Mouse (Mus musculus) MEL (cell line): ENCODE results near the gene Col4a1. TPM values are rescaled to one million over a fixed set of nuclear protein-coding genes. Genes with fewer than 3 reads are reported as not detected.

ENCODE experiments used
- DNase-seq: peaks from one replicate; pipeline ENCODE4 v3.0.0; 2011; ENCODE audit warnings: low read depth, low spot score
- H3K27ac ChIP-seq: 2 replicates; pipeline ENCODE4 v1.5.1; 2012; ENCODE audit warnings: low read depth, mild to moderate bottlenecking, control low read depth, low read length, moderate library complexity; ENCODE audit not compliant: control insufficient read depth
- H3K27me3 ChIP-seq, 2 experiments: fragments of 150-350 bp in 1 of 2; sonication (generic) in 1 of 2; 2 replicates each; pipeline ENCODE4 v1.6.1; 2012; ENCODE audit warnings: low read length in 2 of 2, mild to moderate bottlenecking in 2 of 2, improper control_type of control experiment in 1 of 2, moderate library complexity in 1 of 2; ENCODE audit not compliant: insufficient read depth in 2 of 2, control insufficient read depth in 1 of 2
- H3K36me3 ChIP-seq, 2 experiments: 2 replicates each; pipeline ENCODE4 v1.6.1; 2012 to 2014; ENCODE audit warnings: low read length in 2 of 2, improper control_type of control experiment in 1 of 2, inconsistent platforms in 1 of 2, mild to moderate bottlenecking in 1 of 2; ENCODE audit not compliant: insufficient read depth in 2 of 2, control insufficient read depth in 1 of 2
- H3K4me1 ChIP-seq, 2 experiments: fragments of 150-350 bp in 1 of 2; sonication (generic) in 1 of 2; 2 replicates each; pipeline ENCODE4 v1.6.1; 2012; ENCODE audit warnings: low read length in 2 of 2, improper control_type of control experiment in 1 of 2, mild to moderate bottlenecking in 1 of 2; ENCODE audit not compliant: insufficient read depth in 2 of 2, control insufficient read depth in 1 of 2
- H3K4me3 ChIP-seq, 2 experiments: fragments of 150-350 bp in 1 of 2; sonication (generic) in 1 of 2; 2 replicates each; pipeline ENCODE4 v1.5.1; 2012; ENCODE audit warnings: low read depth in 2 of 2, low read length in 2 of 2, mild to moderate bottlenecking in 2 of 2, moderate library complexity in 2 of 2, control low read depth in 1 of 2, improper control_type of control experiment in 1 of 2; ENCODE audit not compliant: control insufficient read depth in 1 of 2, insufficient read depth in 1 of 2
- H3K79me2 ChIP-seq: 2 replicates; pipeline ENCODE4 v1.6.1; 2012; ENCODE audit warnings: mild to moderate bottlenecking, low read length, moderate library complexity; ENCODE audit not compliant: control insufficient read depth, poor library complexity, insufficient read depth
- H3K9ac ChIP-seq: 2 replicates; pipeline ENCODE4 v1.6.1; 2012; ENCODE audit warnings: low read depth, mild to moderate bottlenecking, control low read depth, low read length, moderate library complexity; ENCODE audit not compliant: control insufficient read depth, poor library complexity, severe bottlenecking
- H3K9me3 ChIP-seq: fragments of 150-350 bp; sonication (generic); replicated peaks from 2 replicates; pipeline ENCODE4 v1.6.1; 2012; ENCODE audit warnings: mild to moderate bottlenecking, low read length, improper control_type of control experiment, moderate library complexity; ENCODE audit not compliant: insufficient read depth
- CHD1 ChIP-seq: IDR thresholded peaks from 2 replicates; pipeline ENCODE4 v1.6.1; 2012; ENCODE audit warnings: low read depth, mild to moderate bottlenecking, inconsistent platforms, low read length, improper control_type of control experiment
- CTCF ChIP-seq, 3 experiments: IDR thresholded peaks in 2 of 3; conservative IDR thresholded peaks in 1 of 3; 2 replicates each; pipeline ENCODE4 v1.5.1; 2011 to 2012; ENCODE audit warnings: low read length in 3 of 3, low read depth in 2 of 3, mild to moderate bottlenecking in 2 of 3, improper control_type of control experiment in 1 of 3, inconsistent platforms in 1 of 3, mixed read lengths in 1 of 3, moderate library complexity in 1 of 3; ENCODE audit not compliant: control insufficient read depth in 1 of 3, insufficient read depth in 1 of 3, poor library complexity in 1 of 3, severe bottlenecking in 1 of 3
- GATA1 ChIP-seq: IDR thresholded peaks from 2 replicates; pipeline ENCODE4 v1.6.1; 2011; ENCODE audit warnings: low read depth, low read length, improper control_type of control experiment
- HCFC1 ChIP-seq: IDR thresholded peaks from 2 replicates; pipeline ENCODE4 v1.6.1; 2012; ENCODE audit warnings: low read depth, mild to moderate bottlenecking, inconsistent platforms, low read length, improper control_type of control experiment, moderate library complexity
- KAT2A ChIP-seq: conservative IDR thresholded peaks from 2 replicates; pipeline ENCODE4 v1.6.1; 2012; ENCODE audit warnings: low read depth, low read length, improper control_type of control experiment, inconsistent platforms
- MAZ ChIP-seq: IDR thresholded peaks from 2 replicates; pipeline ENCODE4 v1.6.1; 2012; ENCODE audit warnings: low read depth, mild to moderate bottlenecking, inconsistent platforms, low read length, improper control_type of control experiment
- NELFE ChIP-seq: IDR thresholded peaks from 2 replicates; pipeline ENCODE4 v1.6.1; 2011; ENCODE audit warnings: low read depth, low read length, improper control_type of control experiment
- NRF1 ChIP-seq: IDR thresholded peaks from 2 replicates; pipeline ENCODE4 v1.6.1; 2014; ENCODE audit warnings: low read depth, mild to moderate bottlenecking, inconsistent platforms, low read length, improper control_type of control experiment, moderate library complexity; ENCODE audit not compliant: poor library complexity, insufficient read depth, severe bottlenecking
- POLR2A ChIP-seq, 2 experiments: IDR thresholded peaks; 2 replicates each; pipeline ENCODE4 v1.6.1; 2011 to 2012; ENCODE audit warnings: low read length in 2 of 2, mild to moderate bottlenecking in 2 of 2, control low read depth in 1 of 2, improper control_type of control experiment in 1 of 2, low read depth in 1 of 2, moderate library complexity in 1 of 2; ENCODE audit not compliant: control insufficient read depth in 1 of 2, insufficient read depth in 1 of 2, poor library complexity in 1 of 2
- POLR2AphosphoS5 ChIP-seq: IDR thresholded peaks from 2 replicates; pipeline ENCODE4 v1.6.1; 2012; ENCODE audit warnings: low read depth, borderline replicate concordance, mild to moderate bottlenecking, inconsistent platforms, low read length, moderate library complexity, mixed read lengths
- RAD21 ChIP-seq: IDR thresholded peaks from 2 replicates; pipeline ENCODE4 v1.6.1; 2011; ENCODE audit warnings: mild to moderate bottlenecking, low read depth, low read length, improper control_type of control experiment
- TBP ChIP-seq: IDR thresholded peaks from 2 replicates; pipeline ENCODE4 v1.8.0; 2011; ENCODE audit warnings: low read depth, low read length, improper control_type of control experiment
- TCF12 ChIP-seq: IDR thresholded peaks from 2 replicates; pipeline ENCODE4 v1.6.1; 2014; ENCODE audit warnings: low read depth, mild to moderate bottlenecking, inconsistent platforms, low read length, improper control_type of control experiment, moderate library complexity
- USF1 ChIP-seq: IDR thresholded peaks from 2 replicates; pipeline ENCODE4 v1.6.1; 2014; ENCODE audit warnings: low read depth, mild to moderate bottlenecking, inconsistent platforms, low read length, improper control_type of control experiment, moderate library complexity
- ZKSCAN1 ChIP-seq: IDR thresholded peaks from 2 replicates; pipeline ENCODE4 v1.6.1; 2012; ENCODE audit warnings: low read depth, mild to moderate bottlenecking, inconsistent platforms, low read length, improper control_type of control experiment, moderate library complexity
- ZMIZ1 ChIP-seq: IDR thresholded peaks from 2 replicates; pipeline ENCODE4 v1.6.1; 2012; ENCODE audit warnings: low read depth, mild to moderate bottlenecking, inconsistent platforms, low read length, improper control_type of control experiment, moderate library complexity
- polyA plus RNA-seq, 2 experiments: library from polyadenylated mRNA; stranded (reverse) in 1 of 2; unstranded in 1 of 2; fragments of >175 nt in 1 of 2; fragments of >200 nt in 1 of 2; gene quantifications; 2 replicates each; pipeline versions ENCODE4 v1.2.1 to v1.2.4; 2012; ENCODE audit warnings: low replicate concordance in 2 of 2, low read depth in 1 of 2; ENCODE audit not compliant: insufficient read length in 2 of 2, insufficient read depth in 1 of 2, missing spikeins in 1 of 2
- total RNA-seq: library from RNA; depleted of rRNA; stranded (reverse); fragments of 300-350 nt; gene quantifications from 2 replicates; pipeline ENCODE4 v1.2.3, GENCODE M21; 2012

Gene Col4a1
- total and polyA plus RNA-seq, 3 experiments: 0.31 TPM; not detected in 2

- Histone ChIP-seq H3K79me2 (no peaks in the 10 kb centered on the region), H3K27me3 (no peaks in the 10 kb centered on the region), H3K4me1 (no peaks in the 10 kb centered on the region), H3K27ac (no peak overlapping the region), H3K4me3 (no peak overlapping the region), H3K9ac (no peak overlapping the region)
- DNase-seq: no peak
- TF ChIP-seq TBP (no peak), NRF1 (no peak), USF1 (no peak), CTCF (IDR thresholded peaks at IDR 0.05 in 2 of 3, conservative IDR thresholded peaks at IDR 0.05 in 1 of 3; ENCODE audit: control insufficient read depth in 1 of 3, insufficient read depth in 1 of 3, low read depth in 2 of 3, low read length in 3 of 3, poor library complexity in 1 of 3, severe bottlenecking in 1 of 3) (no peak), GATA1 (no peak), CHD1 (no peak), MAZ (no peak), POLR2A (IDR thresholded peaks at IDR 0.05; ENCODE audit: control insufficient read depth in 1 of 2, insufficient read depth in 1 of 2, low read depth in 1 of 2, low read length in 2 of 2, poor library complexity in 1 of 2) (no peak), TCF12 (no peak), POLR2AphosphoS5 (no peak), HCFC1 (no peak), RAD21 (no peak), ZMIZ1 (no peak), ZKSCAN1 (no peak), NELFE (no peak)
- TF ChIP-seq, all 39 proteins: peak for 0
- H3K9me3 ChIP-seq: no peaks in the 10 kb centered on the region
- H3K36me3 ChIP-seq: no peaks in the 10 kb centered on the region
Measured at GRCm38 (mm10) chr8:11255680-11256079, 56.9 kb downstream of the Col4a1 start.

GRCm38 (mm10) chr8:11254914-11255530, 57.6 kb downstream of the Col4a1 start:
- Histone ChIP-seq H3K4me3 (no peak overlapping the region), H3K9me3 (no peaks in the 10 kb centered on the region), H3K27ac (no peak overlapping the region), H3K9ac (no peak overlapping the region), H3K27me3 (no peaks in the 10 kb centered on the region; a peak in 1 of 4 replicates), H3K4me1 (no peaks in the 10 kb centered on the region), H3K36me3 (no peaks in the 10 kb centered on the region), H3K79me2 (no peaks in the 10 kb centered on the region)
- TF ChIP-seq KAT2A (no peak), POLR2AphosphoS5 (no peak)
- no peak for DNase-seq
